Mouse (Mus musculus) megakaryocyte, embryonic 14.5 days (primary cell): ENCODE results near the gene Klk11. TPM values are rescaled to one million over a fixed set of nuclear protein-coding genes. Genes with fewer than 3 reads are reported as not detected.

Source experiments
- H3K27me3 ChIP-seq: replicated peaks from 2 replicates; pipeline ENCODE3; 2012; ENCODE audit warnings: inconsistent platforms
- H3K36me3 ChIP-seq: replicated peaks from 2 replicates; pipeline ENCODE3; 2012; ENCODE audit warnings: low read length, inconsistent platforms, mixed read lengths
- H3K4me1 ChIP-seq: 2 replicates; pipeline ENCODE4 v1.6.1; 2012; ENCODE audit warnings: inconsistent platforms
- H3K4me3 ChIP-seq: replicated peaks from 2 replicates; pipeline ENCODE3; 2012; ENCODE audit warnings: moderate library complexity, mild to moderate bottlenecking, inconsistent platforms
- H3K9me3 ChIP-seq: 2 replicates; pipeline ENCODE4 v1.6.1; 2012; ENCODE audit warnings: inconsistent platforms
- FLI1 ChIP-seq: IDR thresholded peaks from 2 replicates; pipeline ENCODE4 v1.6.1; 2012; ENCODE audit warnings: low read length, inconsistent platforms, mixed read lengths
- GATA1 ChIP-seq: IDR thresholded peaks from 3 replicates; pipeline ENCODE4 v1.6.1; 2012; ENCODE audit warnings: mixed read lengths, low read length, inconsistent platforms, borderline replicate concordance
- polyA plus RNA-seq: library from polyadenylated mRNA; stranded (reverse); fragments of >175 nt; gene quantifications from 2 replicates; pipeline ENCODE4 v1.2.3, GENCODE M21; 2012; ENCODE audit warnings: low replicate concordance; ENCODE audit not compliant: insufficient read depth

The Klk11 gene
- polyA plus RNA-seq, 1 experiment = not detected

DNA sequence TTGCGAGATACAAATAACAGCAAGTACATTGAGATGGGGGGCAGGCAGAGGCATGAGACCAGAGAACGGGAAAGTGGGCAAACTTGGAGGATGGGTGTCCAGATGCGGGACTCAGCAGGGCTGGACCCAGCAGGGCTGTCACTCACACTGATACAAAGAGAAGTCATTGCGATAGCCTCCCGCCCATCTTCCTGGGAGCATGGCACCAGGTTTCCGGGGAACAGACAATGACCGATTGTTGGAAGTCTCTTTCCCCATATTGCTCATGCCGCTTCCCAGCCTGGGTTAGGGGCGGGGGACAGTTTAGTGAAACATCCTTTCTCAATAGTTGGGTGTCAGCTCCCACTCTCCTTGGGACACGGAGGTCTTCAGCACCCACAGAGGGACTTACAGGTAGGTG lies 49.8 kb downstream of the Klk11 start, which contains the start of gene Klk6:
Gene Klk6 (plus strand): TSS at position 301 of the 400 bp plus-strand sequence.
- TF ChIP-seq FLI1 (no peak), GATA1 (no peak)
- H3K4me3 ChIP-seq = no peak within 1 kb of the TSS
- H3K9me3 ChIP-seq = no peaks in the 10 kb centered on the region
- no peaks in the 10 kb centered on the region for H3K4me1 ChIP-seq
- H3K27me3 ChIP-seq = peaks cover 2% of the 10 kb centered on the region
- no peaks in the 10 kb centered on the region for H3K36me3 ChIP-seq

DNA sequence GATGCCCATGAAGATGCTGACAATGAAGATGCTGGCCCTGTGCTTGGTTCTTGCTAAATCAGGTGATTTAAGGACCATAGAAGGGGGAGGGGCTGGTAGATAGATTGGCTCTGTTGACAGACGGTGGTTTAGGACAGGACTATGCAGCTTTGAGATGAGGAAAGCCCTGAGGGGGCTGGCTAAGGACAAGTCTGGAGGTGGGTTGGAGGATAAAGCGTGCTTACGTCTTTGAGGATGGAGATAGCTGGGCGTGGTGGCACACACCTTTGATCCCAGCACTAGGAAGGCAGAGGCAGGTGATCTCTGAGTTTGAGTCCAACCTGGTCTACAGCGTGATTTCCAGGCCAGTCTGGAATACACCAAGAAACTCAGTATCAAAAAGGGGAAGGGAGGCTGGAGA lies 51.7 kb downstream of the Klk11 start:
- Histone ChIP-seq H3K4me1 (no peaks in the 10 kb centered on the region), H3K4me3 (no peak overlapping the region), H3K27me3 (peaks cover 3% of the 10 kb centered on the region), H3K9me3 (no peaks in the 10 kb centered on the region; the same call in 1 of the 2 replicates), H3K36me3 (no peaks in the 10 kb centered on the region)
- TF ChIP-seq GATA1 = no peak

DNA sequence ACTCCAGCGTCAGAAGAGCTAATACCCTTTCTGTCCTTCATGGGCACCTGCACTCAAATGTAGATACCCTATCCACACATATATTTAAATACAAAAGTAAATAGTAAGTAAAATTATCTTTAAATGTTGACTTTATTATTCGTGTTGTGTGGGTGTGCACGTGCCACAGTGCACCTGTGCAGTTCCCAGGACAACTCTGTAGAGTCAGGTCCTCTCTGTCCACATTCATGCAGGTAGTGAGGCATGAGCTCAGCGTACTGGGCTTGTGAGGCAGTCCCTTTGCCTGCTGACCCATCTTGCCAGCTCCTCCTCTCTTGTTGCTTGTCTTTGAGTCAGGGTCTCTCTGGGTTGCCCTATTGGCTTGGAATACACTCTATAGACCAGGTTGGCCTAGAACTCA lies 53.3 kb downstream of the Klk11 start:
- Histone ChIP-seq H3K4me3 (no peak overlapping the region), H3K27me3 (peaks cover 3% of the 10 kb centered on the region), H3K9me3 (no peaks in the 10 kb centered on the region; the same call in 1 of the 2 replicates), H3K4me1 (no peaks in the 10 kb centered on the region), H3K36me3 (no peaks in the 10 kb centered on the region)
- no peak for TF ChIP-seq FLI1
- TF ChIP-seq GATA1 = no peak

Other genes with a start within 250 kb of the Klk11 start
- 0.35 TPM in 1 of 2 replicates, not detected in the other for gene Cd33, start 230.2 kb upstream of the Klk11 start, polyA plus RNA-seq
- gene Zfp658, start 212.3 kb upstream of the Klk11 start, polyA plus RNA-seq = not detected in 2 replicates
- 0.62 TPM in 1 of 2 replicates, not detected in the other for gene Zfp719, start 195.0 kb upstream of the Klk11 start, polyA plus RNA-seq
- not detected in 2 replicates for gene Zfp819, start 167.4 kb upstream of the Klk11 start, polyA plus RNA-seq
- 0.86 TPM in 1 of 2 replicates, not detected in the other for gene Ceacam18, start 139.9 kb upstream of the Klk11 start, polyA plus RNA-seq
- gene Siglece, start 114.4 kb upstream of the Klk11 start, polyA plus RNA-seq = not detected in 2 replicates
- gene Ctu1, start 102.6 kb upstream of the Klk11 start, polyA plus RNA-seq = 6.6 and 15.5 TPM in 2 replicates
- gene Klk14, start 84.2 kb upstream of the Klk11 start, polyA plus RNA-seq = not detected in 2 replicates
- gene Klk13, start 62.0 kb upstream of the Klk11 start, polyA plus RNA-seq = not detected in 2 replicates
- gene Klk12, start 5.7 kb upstream of the Klk11 start, polyA plus RNA-seq = not detected in 2 replicates
- gene Klk10, start 6.4 kb downstream of the Klk11 start, polyA plus RNA-seq = not detected in 2 replicates
- gene Klk9, start 17.3 kb downstream of the Klk11 start, polyA plus RNA-seq = not detected in 2 replicates
- gene Klk8, start 23.0 kb downstream of the Klk11 start, polyA plus RNA-seq = 4.3 and 26.2 TPM in 2 replicates
- gene Klk7, start 36.7 kb downstream of the Klk11 start, polyA plus RNA-seq = not detected in 2 replicates
- gene Klk6, start 49.9 kb downstream of the Klk11 start, polyA plus RNA-seq = not detected in 2 replicates
- not detected in 2 replicates for gene Klk5, start 67.4 kb downstream of the Klk11 start, polyA plus RNA-seq
- not detected in 2 replicates for gene Klk4, start 106.6 kb downstream of the Klk11 start, polyA plus RNA-seq
- gene Klk15, start 159.1 kb downstream of the Klk11 start, polyA plus RNA-seq = not detected in 2 replicates
- gene Klk1b8, start 176.1 kb downstream of the Klk11 start, polyA plus RNA-seq = not detected in 2 replicates
- not detected in 2 replicates for gene Klk1b1, start 192.1 kb downstream of the Klk11 start, polyA plus RNA-seq
- not detected in 2 replicates for gene Klk1b9, start 201.5 kb downstream of the Klk11 start, polyA plus RNA-seq
- not detected in 2 replicates for gene Klk1b11, start 221.3 kb downstream of the Klk11 start, polyA plus RNA-seq
- not detected in 2 replicates for gene Klk1b26, start 237.6 kb downstream of the Klk11 start, polyA plus RNA-seq